Mouse (Mus musculus): ENCODE measurements at regions not wholly inside any gene's neighbourhood (a gene's known extent, or its start where the extent isn't known, plus 50 kb on each side); places are given as distances from the start of the nearest gene placed in this dataset.

DNA sequence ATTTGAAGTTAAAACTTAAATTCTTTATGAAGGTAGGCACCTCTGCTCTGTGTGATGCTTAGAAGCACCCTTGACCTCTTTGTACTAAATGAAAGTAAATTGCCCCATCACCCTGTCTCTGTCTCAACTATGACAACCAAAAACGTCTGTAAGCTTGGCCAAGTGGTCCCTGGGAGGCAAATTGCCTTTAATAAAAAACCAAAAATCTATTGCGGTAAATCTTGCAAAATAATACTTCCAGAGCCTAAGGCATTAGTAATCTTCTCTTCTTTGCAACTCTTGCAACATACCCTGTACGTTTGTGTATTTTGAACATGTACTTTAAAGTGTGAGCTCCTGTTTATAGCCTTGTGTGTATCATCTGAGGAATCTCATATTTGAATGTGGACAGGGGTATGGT is 77.4 kb upstream of the Kcnj16 start:
- DNase-seq (ENCODE audit: low read depth), result no peak

DNA sequence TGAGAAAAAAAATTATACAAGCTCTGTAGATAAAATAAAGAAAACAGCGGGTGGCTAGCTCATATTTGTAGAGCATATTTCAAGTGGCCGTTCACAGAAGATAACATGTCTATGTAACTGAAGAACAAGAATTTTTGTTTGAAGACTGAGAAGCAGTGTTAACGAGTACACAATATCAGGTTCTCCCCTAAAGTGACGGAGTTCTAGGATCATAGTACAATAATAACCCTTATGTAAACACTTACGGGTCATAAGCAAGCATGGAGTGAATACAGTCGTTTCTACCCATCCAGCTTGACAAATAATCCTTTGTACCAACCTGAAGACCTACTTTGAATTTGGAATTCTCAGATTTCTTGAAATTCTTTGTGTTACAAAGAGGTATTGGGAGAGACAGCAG is 64.9 kb upstream of the Kcnj16 start:
- no peak for DNase-seq (ENCODE audit: low read depth)
